Mouse (Mus musculus): Measurements from ENCODE around the gene Cabp7.

- no peak for TF ChIP-seq CTCF (IDR thresholded peaks at IDR 0.05; ENCODE audit: low read depth, low read length)
- no peak for TF ChIP-seq GATA1 (IDR thresholded peaks at IDR 0.05; ENCODE audit: borderline replicate concordance, low read length)
- no peak for TF ChIP-seq TAL1 (conservative IDR thresholded peaks at IDR 0.05; ENCODE audit: low read depth, low read length)
Observed at GRCm38 (mm10) chr11:4744691-4745090, 1.9 kb downstream of the Cabp7 start.

All from G1E (cell line).